Mouse (Mus musculus): Measurements from ENCODE around the gene Gli1. TPM values are rescaled to one million over a fixed set of nuclear protein-coding genes. Genes with fewer than 3 reads are reported as not detected.

Gli1 gene
- total RNA-seq (2018; cell fraction: chromatin; rRNA removed): not detected
- total RNA-seq (2018; cell fraction: cytosol; rRNA removed): not detected
- total RNA-seq (2018; cell fraction: nucleus; rRNA removed): under 1 TPM in 1 of 26 experiments, not detected in 25; 0.55 TPM
- not detected in 3 replicates for polyA plus RNA-seq (2018)

DNA sequence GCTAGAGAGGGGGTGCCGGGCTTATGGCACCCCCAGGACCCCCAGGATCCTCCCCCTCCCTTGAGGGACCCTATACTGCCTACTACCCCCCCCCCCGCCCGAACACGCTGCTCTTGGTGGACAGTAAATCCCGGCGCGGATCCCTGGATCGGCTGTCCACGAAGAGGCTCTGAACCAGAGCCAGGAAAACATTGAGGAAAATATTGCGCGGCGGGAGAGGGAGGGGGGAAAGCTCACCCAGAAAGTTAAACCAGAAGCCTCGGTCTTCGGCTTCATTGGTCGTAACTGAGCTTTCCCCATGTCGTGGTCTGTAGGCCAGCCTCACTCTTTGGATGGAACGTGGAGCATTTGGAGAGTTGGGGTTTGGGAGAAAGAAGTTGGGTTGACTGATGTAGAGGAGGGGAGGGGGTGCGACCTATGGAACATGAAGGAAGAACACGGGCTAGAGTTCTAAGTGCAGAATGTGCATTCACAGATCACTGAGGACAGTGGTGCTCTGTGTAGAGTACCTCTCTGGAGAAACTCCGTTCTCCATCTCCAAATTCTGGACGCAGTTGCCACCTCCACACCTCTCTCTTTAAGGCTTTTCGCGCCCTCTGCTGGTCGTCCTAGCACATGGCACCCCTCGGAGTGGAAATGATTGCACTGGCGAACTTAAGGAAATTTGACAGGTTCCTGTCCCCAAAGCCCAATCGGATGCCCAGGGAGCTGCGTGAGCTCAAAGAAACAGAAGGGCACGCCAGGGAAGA, at the start of gene Gli1:
TSS of gene Gli1 (minus strand) at position 84 of the 749 bp plus-strand sequence.
- no peaks in the 10 kb centered on the region for H3K79me2 ChIP-seq (ENCODE audit: inconsistent target)
- no peaks in the 10 kb centered on the region for H3K36me3 ChIP-seq (ENCODE audit: inconsistent target)
- H3K4me3 ChIP-seq (ENCODE audit: inconsistent target): no peak within 1 kb of the TSS; the same call in 1 of the 2 replicates
- 2% methylated on average over 29 of the region's 29 CpGs for WGBS (ENCODE audit: missing documents)
- no peak within 1 kb of the TSS for H3K27ac ChIP-seq

- H3K27ac ChIP-seq: no peak overlapping the region
- WGBS (ENCODE audit: missing documents): 76% methylated on average over 2 of the region's 2 CpGs
- H3K36me3 ChIP-seq (ENCODE audit: inconsistent target): no peaks in the 10 kb centered on the region
- peaks cover 57% of the 10 kb centered on the region for H3K79me2 ChIP-seq (ENCODE audit: inconsistent target)
- H3K4me3 ChIP-seq (ENCODE audit: inconsistent target): peak overlapping the region; percentile 55
Measured at GRCm38 (mm10) chr10:127381743-127382134, 40.0 kb upstream of the Gli1 start.

GRCm38 (mm10) chr10:127380767-127381742, 39.3 kb upstream of the Gli1 start:
- peak overlapping the region; percentile 35 for H3K27ac ChIP-seq
- H3K36me3 ChIP-seq (ENCODE audit: inconsistent target): no peaks in the 10 kb centered on the region
- peak overlapping the region; percentile 55 for H3K4me3 ChIP-seq (ENCODE audit: inconsistent target)
- peaks cover 51% of the 10 kb centered on the region for H3K79me2 ChIP-seq (ENCODE audit: inconsistent target)
- 2% methylated on average over 32 of the region's 79 CpGs for WGBS (ENCODE audit: missing documents)

DNA sequence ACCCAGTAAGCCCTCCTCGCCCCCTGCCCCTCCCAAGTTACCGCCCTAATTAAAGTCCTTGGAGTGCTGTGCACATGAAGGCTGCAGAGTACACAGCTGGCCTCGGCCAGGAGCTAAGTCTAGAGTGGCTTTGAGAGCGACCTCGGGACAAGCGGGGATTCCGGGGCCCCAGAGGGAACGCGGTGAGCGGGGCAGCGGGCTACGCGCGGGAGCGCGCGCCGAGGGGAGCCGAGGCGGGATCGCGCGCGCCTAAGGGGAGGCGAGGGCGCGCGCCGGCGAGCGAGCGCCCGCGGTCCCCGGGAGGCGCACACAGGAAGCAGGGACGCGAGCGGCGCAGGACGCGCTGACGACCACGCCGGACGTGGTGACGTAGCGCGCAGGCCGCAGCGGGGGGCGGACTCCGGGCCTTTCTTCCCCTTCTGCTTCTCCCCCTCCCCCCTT, 38.5 kb upstream of the Gli1 start, which contains the start of gene R3hdm2:
TSS of gene R3hdm2 (plus strand) at position 77 of the 441 bp plus-strand sequence.
- peaks cover 43% of the 10 kb centered on the region for H3K79me2 ChIP-seq (ENCODE audit: inconsistent target)
- under 1% methylated on average over 16 of the region's 53 CpGs for WGBS (ENCODE audit: missing documents)
- H3K27ac ChIP-seq: peak within 1 kb of the TSS; percentile 50
- H3K36me3 ChIP-seq (ENCODE audit: inconsistent target): no peaks in the 10 kb centered on the region
- H3K4me3 ChIP-seq (ENCODE audit: inconsistent target): peak within 1 kb of the TSS; percentile 63

GRCm38 (mm10) chr10:127379654-127380053, 37.9 kb upstream of the Gli1 start:
- H3K79me2 ChIP-seq (ENCODE audit: inconsistent target): peaks cover 36% of the 10 kb centered on the region
- peak overlapping the region; percentile 50; the same call in 1 of the 2 replicates for H3K27ac ChIP-seq
- H3K4me3 ChIP-seq (ENCODE audit: inconsistent target): peak overlapping the region; percentile 63
- WGBS (ENCODE audit: missing documents): 82% methylated on average over 8 of the region's 8 CpGs
- H3K36me3 ChIP-seq (ENCODE audit: inconsistent target): no peaks in the 10 kb centered on the region

- Histone ChIP-seq H3K4me3 (ENCODE audit: inconsistent target) (no peak overlapping the region), H3K36me3 (ENCODE audit: inconsistent target) (no peaks in the 10 kb centered on the region), H3K27ac (no peak overlapping the region), H3K79me2 (ENCODE audit: inconsistent target) (peaks cover 17% of the 10 kb centered on the region)
- 86% methylated on average over 3 of the region's 3 CpGs for WGBS (ENCODE audit: missing documents)
Measured at GRCm38 (mm10) chr10:127377700-127378099, 35.9 kb upstream of the Gli1 start.

DNA sequence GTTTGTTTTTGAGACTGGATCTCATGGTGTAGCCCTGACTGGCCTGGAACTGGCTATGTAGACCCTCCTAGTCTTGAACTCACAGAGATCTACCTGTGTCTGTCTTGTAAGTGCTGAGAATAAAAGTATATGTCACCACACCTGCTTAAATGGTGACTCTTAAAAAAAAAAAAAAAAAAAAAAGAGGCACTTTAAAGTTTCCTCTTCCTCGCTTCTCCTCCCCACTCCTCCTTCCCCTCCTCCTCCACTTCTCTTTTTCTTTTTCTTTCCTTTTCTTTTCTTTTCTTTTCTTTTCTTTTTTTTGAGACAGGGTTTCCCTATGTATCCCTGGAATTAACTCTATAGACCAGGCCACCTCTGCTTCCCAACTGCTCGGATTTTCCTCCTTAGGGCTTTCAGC, 29.2 kb upstream of the Gli1 start:
- no peaks in the 10 kb centered on the region for H3K79me2 ChIP-seq (ENCODE audit: inconsistent target)
- whole genome bisulfite sequencing (ENCODE audit: missing documents): 88% methylated on average over 2 of the region's 2 CpGs
- H3K36me3 ChIP-seq (ENCODE audit: inconsistent target): no peaks in the 10 kb centered on the region
- no peak overlapping the region for H3K4me3 ChIP-seq (ENCODE audit: inconsistent target)
- H3K27ac ChIP-seq: no peak overlapping the region

- Histone ChIP-seq H3K4me3 (ENCODE audit: inconsistent target) (no peak within 1 kb of the TSS), H3K27ac (no peak within 1 kb of the TSS), H3K36me3 (ENCODE audit: inconsistent target) (no peaks in the 10 kb centered on the region), H3K79me2 (ENCODE audit: inconsistent target) (no peaks in the 10 kb centered on the region)
- 93% methylated on average over 22 of the region's 22 CpGs for WGBS (ENCODE audit: missing documents)
Measured at GRCm38 (mm10) chr10:127369834-127370820, 28.4 kb upstream of the Gli1 start, which contains the start of gene Inhbc. Gene Inhbc (minus strand): TSS chr10:127370431.

DNA sequence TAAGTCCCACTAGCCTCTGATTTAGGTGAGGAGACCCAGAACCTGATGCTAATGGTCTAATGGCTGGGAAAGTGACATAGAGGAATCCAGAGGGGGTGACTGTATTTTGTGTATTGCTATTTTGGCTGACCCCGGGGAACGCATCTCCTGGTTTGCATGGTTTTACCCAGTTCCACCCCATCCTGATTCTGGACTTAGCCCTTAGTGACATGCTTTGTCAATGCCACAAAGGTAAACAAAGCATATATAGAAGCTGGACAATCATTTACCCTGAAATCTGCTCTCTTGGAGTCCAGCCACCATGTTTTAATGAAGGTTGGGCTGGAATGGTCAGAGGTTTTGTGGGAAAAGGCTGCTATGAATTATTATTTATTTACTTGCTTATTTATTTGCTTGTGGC, 26.5 kb upstream of the Gli1 start:
- H3K27ac ChIP-seq: no peak overlapping the region
- 90% methylated on average over 2 of the region's 2 CpGs for WGBS (ENCODE audit: missing documents)
- H3K4me3 ChIP-seq (ENCODE audit: inconsistent target): no peak overlapping the region
- H3K79me2 ChIP-seq (ENCODE audit: inconsistent target): no peaks in the 10 kb centered on the region
- H3K36me3 ChIP-seq (ENCODE audit: inconsistent target): no peaks in the 10 kb centered on the region

DNA sequence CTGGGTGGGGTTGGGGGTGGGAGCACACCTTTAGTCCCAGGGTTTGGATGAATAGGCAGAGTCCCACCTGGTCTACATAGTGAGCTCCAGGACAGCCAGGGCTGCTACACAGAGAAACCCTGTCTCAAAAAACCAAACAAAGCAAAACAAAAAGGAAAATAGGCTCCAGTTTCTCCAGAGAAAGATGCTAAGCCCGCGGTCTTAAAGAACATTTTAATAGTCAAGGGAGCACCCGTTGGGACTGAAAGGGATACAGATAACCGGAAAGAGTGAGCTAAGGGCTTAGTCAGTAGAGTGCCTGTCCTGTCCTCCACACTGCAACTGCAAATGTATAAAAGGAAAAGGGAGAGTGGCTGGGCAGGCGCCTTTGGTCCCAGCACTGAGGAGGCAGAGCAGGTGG, 25.3 kb upstream of the Gli1 start:
- Histone ChIP-seq H3K36me3 (ENCODE audit: inconsistent target) (no peaks in the 10 kb centered on the region), H3K4me3 (ENCODE audit: inconsistent target) (no peak overlapping the region), H3K79me2 (ENCODE audit: inconsistent target) (no peaks in the 10 kb centered on the region), H3K27ac (no peak overlapping the region)
- 94% methylated on average over 5 of the region's 5 CpGs for WGBS (ENCODE audit: missing documents)

- no peak overlapping the region for H3K4me3 ChIP-seq (ENCODE audit: inconsistent target)
- no peak overlapping the region for H3K27ac ChIP-seq
- 49% methylated on average over 3 of the region's 3 CpGs for WGBS (ENCODE audit: missing documents)
- no peaks in the 10 kb centered on the region for H3K79me2 ChIP-seq (ENCODE audit: inconsistent target)
- H3K36me3 ChIP-seq (ENCODE audit: inconsistent target): no peaks in the 10 kb centered on the region
Measured at GRCm38 (mm10) chr10:127360714-127361113, 18.9 kb upstream of the Gli1 start.

DNA sequence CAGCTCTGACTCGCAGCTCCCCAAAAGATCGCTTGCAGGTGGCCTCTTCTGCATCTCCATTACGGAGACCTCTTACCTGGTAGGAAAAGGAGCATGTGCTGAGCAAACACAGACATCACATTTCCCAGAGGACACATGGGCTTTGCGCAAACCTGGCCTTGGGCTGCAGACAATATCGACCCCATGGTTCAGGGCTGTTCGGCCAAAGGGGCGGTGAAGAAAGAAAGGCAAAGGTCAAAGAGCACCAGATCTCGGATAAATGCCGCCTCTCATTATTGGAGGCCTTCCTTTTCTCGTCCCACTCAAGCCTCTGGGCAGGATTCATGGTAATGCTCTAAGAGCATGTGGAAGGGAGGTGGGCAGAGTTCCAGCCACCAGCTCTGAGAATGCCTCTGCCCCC, 13.6 kb upstream of the Gli1 start:
- WGBS (ENCODE audit: missing documents): 96% methylated on average over 10 of the region's 10 CpGs
- Histone ChIP-seq H3K4me3 (ENCODE audit: inconsistent target) (no peak overlapping the region), H3K36me3 (ENCODE audit: inconsistent target) (no peaks in the 10 kb centered on the region), H3K79me2 (ENCODE audit: inconsistent target) (no peaks in the 10 kb centered on the region), H3K27ac (peak overlapping the region; percentile 54; the same call in 1 of the 2 replicates)

Measured in macrophage (primary cell).